In genomic region chr6:54202311-54203020, GRCm38 (mm10) we compare ENCODE assay signal across 16 mouse cellular contexts.
DNase-seq lines count a peak whose midpoint lies in the region; ATAC-seq and TF ChIP-seq lines count a peak whose summit lies in the region.
"Had no signal": no experiment of that assay in that cellular context is flagged by ENCODE, and none has a peak within 500 bp of the region (broad histone marks: within the 10 kb centered on the region; RNA-seq: fewer than 3 reads in every experiment).

No protein-coding gene starts in this region.

- ATAC-seq in kidney, embryonic 15.5 days (replicated peaks; ENCODE audit: low FRiP score) = 0 out of 2 replicates have a peak, but pooled peaks have one; percentile 66
- ATAC-seq in liver, embryonic 13.5 days (ENCODE audit: low read depth) = peak; percentile 74
- ATAC-seq: lung, postnatal 0 days had no signal

- H3K27me3 ChIP-seq in cerebellum, adult 2 months (ENCODE audit: control insufficient read depth, insufficient read depth, low read length) = no peaks in the 10 kb centered on the region
- H3K27me3 ChIP-seq in embryonic facial prominence, embryonic 10.5 days (replicated peaks; ENCODE audit: low read depth, poor library complexity, severe bottlenecking) = 0 out of 2 replicates have a peak, but pooled peaks cover 6% of the 10 kb centered on the region
- no peaks in the 10 kb centered on the region for H3K27me3 ChIP-seq in kidney, embryonic 15.5 days
- no peaks in the 10 kb centered on the region for H3K27me3 ChIP-seq in liver, embryonic 13.5 days
- H3K27me3 ChIP-seq: neural tube, embryonic 15.5 days had no signal

- H3K4me2 ChIP-seq in kidney, embryonic 15.5 days = no peak overlapping the region
- H3K4me2 ChIP-seq in liver, embryonic 13.5 days = no peak overlapping the region
- H3K4me2 ChIP-seq: hindbrain, embryonic 14.5 days; neural tube, embryonic 15.5 days had no signal

- no peaks in the 10 kb centered on the region for H3K9me3 ChIP-seq in embryonic facial prominence, embryonic 10.5 days
- H3K9me3 ChIP-seq in kidney, embryonic 15.5 days (replicated peaks) = no peaks in the 10 kb centered on the region
- no peaks in the 10 kb centered on the region for H3K9me3 ChIP-seq in liver, embryonic 13.5 days (replicated peaks)
- H3K9me3 ChIP-seq: neural tube, embryonic 15.5 days had no signal

- 75% methylated on average over 7 of the region's 7 CpGs for WGBS in cerebellum, adult 2 months
- 74% methylated on average over 7 of the region's 7 CpGs for WGBS in embryonic facial prominence, embryonic 10.5 days
- 46% methylated on average over 7 of the region's 7 CpGs for WGBS in kidney, embryonic 15.5 days
- WGBS in liver, embryonic 13.5 days (ENCODE audit: insufficient replicate concordance) = 36% methylated on average over 7 of the region's 7 CpGs

- H3K9ac ChIP-seq in kidney, embryonic 15.5 days = no peak overlapping the region
- H3K9ac ChIP-seq in liver, embryonic 13.5 days = no peak overlapping the region
- H3K9ac ChIP-seq: hindbrain, embryonic 14.5 days; neural tube, embryonic 15.5 days had no signal

- H3K36me3 ChIP-seq in embryonic facial prominence, embryonic 10.5 days (replicated peaks) = no peaks in the 10 kb centered on the region
- no peaks in the 10 kb centered on the region for H3K36me3 ChIP-seq in kidney, embryonic 15.5 days
- H3K36me3 ChIP-seq in liver, embryonic 13.5 days = no peaks in the 10 kb centered on the region
- H3K36me3 ChIP-seq: G1E; neural tube, embryonic 15.5 days had no signal

- H3K4me1 ChIP-seq in cerebellum, adult 2 months (ENCODE audit: control insufficient read depth, insufficient read depth, low read length) = peaks cover 31% of the 10 kb centered on the region
- H3K4me1 ChIP-seq in embryonic facial prominence, embryonic 10.5 days = peaks cover 26% of the 10 kb centered on the region
- peaks cover 14% of the 10 kb centered on the region for H3K4me1 ChIP-seq in kidney, embryonic 15.5 days
- H3K4me1 ChIP-seq in liver, embryonic 13.5 days (replicated peaks) = peaks cover 15% of the 10 kb centered on the region; the same call in 1 of the 2 replicates
- H3K4me1 ChIP-seq: neural tube, embryonic 15.5 days had no signal

- 0 out of 2 replicates have a peak overlapping the region, but pooled peaks have one; percentile 20 for H3K27ac ChIP-seq in cerebellum, adult 2 months (ENCODE audit: insufficient read depth, low read length)
- 0 out of 2 replicates have a peak overlapping the region, but pooled peaks have one; percentile 10 for H3K27ac ChIP-seq in embryonic facial prominence, embryonic 10.5 days (replicated peaks)
- peak overlapping the region; percentile 5; the same call in 1 of the 2 replicates for H3K27ac ChIP-seq in kidney, embryonic 15.5 days
- H3K27ac ChIP-seq in liver, embryonic 13.5 days = peak overlapping the region; percentile 59; the same call in 1 of the 2 replicates
- H3K27ac ChIP-seq: hindbrain, embryonic 14.5 days; layer of hippocampus, adult 2 months; neural tube, embryonic 15.5 days had no signal

- TF ChIP-seq CTCF in cerebellum, adult 2 months (IDR thresholded peaks at IDR 0.05; ENCODE audit: borderline replicate concordance, insufficient read depth, low read depth, low read length) = no peak

- DNase-seq in cerebellum, adult 2 months = no peak
- no peak for DNase-seq in cerebellum, postnatal 36 days
- no peak for DNase-seq in embryonic facial prominence, embryonic 10.5 days (ENCODE audit: low spot score)
- no peak for DNase-seq in liver, embryonic 13.5 days
- DNase-seq in MN1 (ENCODE audit: low spot score) = no peak
- no peak for DNase-seq in thymus, postnatal 10 days (ENCODE audit: low spot score in 2 of 2)
- DNase-seq in left cerebral cortex, adult 18-20 months (ENCODE audit: low spot score in 2 of 2) = no peak
- DNase-seq: cerebellum, postnatal 10 days; left cerebral cortex, postnatal 4 days; thymus, postnatal 25 days had no signal

- TF ChIP-seq POLR2A in cerebellum, adult 2 months (IDR thresholded peaks at IDR 0.05; ENCODE audit: borderline replicate concordance, insufficient read depth, low read length) = no peak

- no peak overlapping the region for H3K4me3 ChIP-seq in cerebellum, adult 2 months (replicated peaks; ENCODE audit: insufficient read depth, low read depth, low read length)
- no peak overlapping the region for H3K4me3 ChIP-seq in embryonic facial prominence, embryonic 10.5 days
- no peak overlapping the region for H3K4me3 ChIP-seq in kidney, embryonic 15.5 days (replicated peaks)
- no peak overlapping the region for H3K4me3 ChIP-seq in liver, embryonic 13.5 days (replicated peaks)
- H3K4me3 ChIP-seq: layer of hippocampus, adult 2 months; neural tube, embryonic 15.5 days had no signal

Comparison
In these comparisons a context has a peak if more than half of its experiments do, and no peak if none do; other contexts are left out.
1. H3K27ac ChIP-seq: peak in every context shown above with its lines; median percentile 59 in liver, embryonic 13.5 days; 20 in cerebellum, adult 2 months; 10 in embryonic facial prominence, embryonic 10.5 days; 5 in kidney, embryonic 15.5 days.